Mouse (Mus musculus): ENCODE results near the gene Vash2. TPM values are rescaled to one million over a fixed set of nuclear protein-coding genes. Genes with fewer than 3 reads are reported as not detected.

Vash2 gene
- polyA plus RNA-seq, 1 experiment: 4.7 TPM

GRCm38 (mm10) chr1:190944109-190944760 lies 34.9 kb downstream of the Vash2 start:
- Histone ChIP-seq H3K27ac (ENCODE audit: insufficient read depth, low read length) (no peak overlapping the region), H3K9me3 (replicated peaks; ENCODE audit: control insufficient read depth, insufficient read depth, low read length, poor library complexity, severe bottlenecking) (no peaks in the 10 kb centered on the region)

DNA sequence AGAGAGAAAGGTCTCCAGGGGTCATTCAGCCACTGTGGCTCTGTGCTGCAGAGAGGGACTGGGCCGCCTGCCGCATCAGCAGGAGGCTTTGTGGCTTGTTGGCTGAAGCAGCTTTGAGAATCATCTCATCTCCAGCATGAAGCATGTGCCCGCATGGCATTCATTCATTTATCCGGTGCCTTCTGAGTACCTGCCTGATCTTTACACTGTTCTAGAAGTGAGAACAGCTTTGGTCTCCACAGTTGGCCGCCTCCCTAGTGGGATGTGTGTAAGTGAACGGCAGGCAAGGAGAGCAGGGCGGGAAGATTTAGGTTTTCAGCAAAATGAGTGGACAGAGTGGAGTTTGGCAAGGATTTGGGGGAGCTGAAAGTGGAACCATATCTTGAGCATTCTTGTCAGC lies 39.3 kb downstream of the Vash2 start:
- no peaks in the 10 kb centered on the region for H3K9me3 ChIP-seq (replicated peaks; ENCODE audit: control insufficient read depth, insufficient read depth, low read length, poor library complexity, severe bottlenecking)
- peaks cover 9% of the 10 kb centered on the region for H3K36me3 ChIP-seq (ENCODE audit: control insufficient read depth, insufficient read depth, low read length, poor library complexity, severe bottlenecking)
- no peak for TF ChIP-seq CTCF (IDR thresholded peaks at IDR 0.05; ENCODE audit: low read depth, low read length)
- no peak for TF ChIP-seq EP300 (IDR thresholded peaks at IDR 0.05; ENCODE audit: insufficient read depth, low read depth, low read length)
- no peak for TF ChIP-seq POLR2A (IDR thresholded peaks at IDR 0.05; ENCODE audit: insufficient read depth, low read length)
- no peak overlapping the region for H3K9ac ChIP-seq (ENCODE audit: low read depth, poor library complexity, severe bottlenecking)
- H3K4me1 ChIP-seq (ENCODE audit: control insufficient read depth, insufficient read depth, low read length): no peaks in the 10 kb centered on the region
- no peak overlapping the region for H3K4me3 ChIP-seq (ENCODE audit: low read depth, low read length)
- H3K27me3 ChIP-seq (ENCODE audit: control insufficient read depth, insufficient read depth, low read length, poor library complexity, severe bottlenecking): no peaks in the 10 kb centered on the region
- no peak overlapping the region for H3K27ac ChIP-seq (ENCODE audit: insufficient read depth, low read length)

More at GRCm38 (mm10) chr1:190944109-190944760, 34.9 kb downstream of the Vash2 start:
- peaks cover 4% of the 10 kb centered on the region; the same call in 1 of the 2 replicates for H3K36me3 ChIP-seq (ENCODE audit: control insufficient read depth, insufficient read depth, low read length, poor library complexity, severe bottlenecking)
- peak; percentile 63 for TF ChIP-seq CTCF (IDR thresholded peaks at IDR 0.05; ENCODE audit: low read depth, low read length)
- no peak for TF ChIP-seq POLR2A (IDR thresholded peaks at IDR 0.05; ENCODE audit: insufficient read depth, low read length)
- H3K4me3 ChIP-seq (ENCODE audit: low read depth, low read length): no peak overlapping the region
- H3K27me3 ChIP-seq (ENCODE audit: control insufficient read depth, insufficient read depth, low read length, poor library complexity, severe bottlenecking): no peaks in the 10 kb centered on the region
- H3K4me1 ChIP-seq (ENCODE audit: control insufficient read depth, insufficient read depth, low read length): no peaks in the 10 kb centered on the region
- no peak overlapping the region for H3K9ac ChIP-seq (ENCODE audit: low read depth, poor library complexity, severe bottlenecking)

DNA sequence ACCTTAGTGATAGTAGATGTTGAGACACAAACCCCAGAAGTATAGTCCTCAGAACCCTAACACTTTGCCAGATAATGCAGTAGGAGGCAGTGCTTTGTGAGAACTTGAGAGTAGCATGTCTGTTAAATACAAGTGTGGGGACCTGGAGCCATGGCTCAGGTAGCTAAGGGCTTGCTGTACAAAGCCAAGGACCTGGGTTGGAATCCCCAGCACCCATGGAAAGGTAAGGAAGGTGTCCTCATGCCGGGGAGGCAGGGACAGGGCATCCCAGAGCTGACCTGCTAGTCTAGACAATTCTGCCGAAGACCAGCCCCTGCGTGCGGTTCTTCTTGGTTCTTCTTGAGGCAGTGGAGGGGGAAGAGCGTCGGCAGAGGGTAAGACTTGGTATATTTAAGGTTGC lies 48.9 kb downstream of the Vash2 start:
- Histone ChIP-seq H3K36me3 (ENCODE audit: control insufficient read depth, insufficient read depth, low read length, poor library complexity, severe bottlenecking) (peaks cover 1% of the 10 kb centered on the region; the same call in 1 of the 2 replicates), H3K4me3 (ENCODE audit: low read depth, low read length) (no peak overlapping the region), H3K9ac (ENCODE audit: low read depth, poor library complexity, severe bottlenecking) (no peak overlapping the region), H3K27me3 (ENCODE audit: control insufficient read depth, insufficient read depth, low read length, poor library complexity, severe bottlenecking) (no peaks in the 10 kb centered on the region), H3K9me3 (replicated peaks; ENCODE audit: control insufficient read depth, insufficient read depth, low read length, poor library complexity, severe bottlenecking) (no peaks in the 10 kb centered on the region), H3K27ac (ENCODE audit: insufficient read depth, low read length) (no peak overlapping the region), H3K4me1 (ENCODE audit: control insufficient read depth, insufficient read depth, low read length) (peaks cover 2% of the 10 kb centered on the region)
- TF ChIP-seq CTCF (IDR thresholded peaks at IDR 0.05; ENCODE audit: low read depth, low read length): no peak
- TF ChIP-seq EP300 (IDR thresholded peaks at IDR 0.05; ENCODE audit: insufficient read depth, low read depth, low read length): no peak
- no peak for TF ChIP-seq POLR2A (IDR thresholded peaks at IDR 0.05; ENCODE audit: insufficient read depth, low read length)

DNA sequence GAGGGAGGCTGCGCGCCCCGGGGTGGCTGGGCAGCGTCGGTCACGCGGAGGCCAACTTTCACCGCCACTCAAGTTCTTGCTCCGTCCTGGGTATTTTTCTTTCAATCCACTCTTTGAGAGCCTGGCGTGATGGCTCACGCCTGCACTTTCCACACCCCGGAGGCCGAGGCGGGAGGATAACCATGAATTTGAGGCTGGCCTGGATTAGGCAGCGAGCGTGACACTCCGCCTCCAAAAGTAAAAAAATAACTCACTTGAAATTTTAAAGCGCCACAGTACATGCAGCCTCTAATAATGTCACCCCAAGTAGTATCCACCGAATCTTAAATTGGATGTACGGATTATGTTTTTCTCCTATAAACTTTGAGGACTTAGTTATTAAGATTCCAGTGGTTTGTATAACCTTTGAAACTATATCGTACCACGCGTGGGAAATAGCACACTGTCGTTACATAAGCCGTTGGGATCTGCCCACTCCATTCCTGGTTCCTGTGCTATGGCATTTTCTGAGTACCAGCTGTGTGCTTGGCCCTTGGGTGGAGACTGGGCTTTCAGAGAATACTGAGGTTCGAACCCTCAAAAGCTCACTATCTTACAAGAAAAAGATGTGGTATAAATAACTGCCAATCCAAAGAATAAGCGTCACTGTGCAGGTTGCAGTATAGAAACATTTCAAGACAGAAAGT lies 49.9 kb downstream of the Vash2 start:
- H3K4me3 ChIP-seq (ENCODE audit: low read depth, low read length): peak overlapping the region; percentile 95

DNA sequence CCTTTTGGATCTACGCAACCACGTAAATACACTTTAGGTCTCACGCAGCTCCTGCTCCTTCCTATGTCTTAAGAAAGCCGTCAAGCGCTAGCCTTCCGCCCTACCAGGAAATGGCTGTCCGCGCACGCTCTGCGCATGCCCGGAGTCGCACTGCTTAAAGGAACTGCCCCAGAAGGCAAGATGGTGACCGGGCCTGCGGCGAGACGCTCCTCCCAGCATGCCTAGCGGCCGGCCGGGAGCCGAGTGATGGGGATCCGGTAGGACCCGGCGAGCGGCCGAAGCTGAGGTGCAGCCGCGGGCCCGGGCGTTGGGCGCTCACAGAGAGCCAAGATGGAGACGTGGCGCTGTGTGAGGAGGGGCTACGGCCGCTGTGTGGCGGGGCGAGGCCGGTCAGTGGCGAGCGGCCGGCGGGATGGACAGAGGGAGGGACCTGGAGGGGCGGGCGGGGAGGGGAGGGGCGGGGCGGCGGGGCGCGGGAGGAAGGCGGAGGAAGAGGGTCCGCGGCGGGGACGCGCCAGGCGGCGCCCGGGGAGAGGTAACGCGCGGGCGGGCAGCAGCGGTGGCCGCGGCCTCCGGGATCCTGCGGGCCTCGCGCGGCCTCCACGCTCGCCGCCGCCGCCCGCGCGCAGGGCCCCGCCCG lies 50.6 kb downstream of the Vash2 start:
- Histone ChIP-seq H3K4me1 (ENCODE audit: control insufficient read depth, insufficient read depth, low read length) (peaks cover 2% of the 10 kb centered on the region), H3K9me3 (replicated peaks; ENCODE audit: control insufficient read depth, insufficient read depth, low read length, poor library complexity, severe bottlenecking) (no peaks in the 10 kb centered on the region), H3K27me3 (ENCODE audit: control insufficient read depth, insufficient read depth, low read length, poor library complexity, severe bottlenecking) (no peaks in the 10 kb centered on the region), H3K4me3 (ENCODE audit: low read depth, low read length) (peak overlapping the region; percentile 95), H3K36me3 (ENCODE audit: control insufficient read depth, insufficient read depth, low read length, poor library complexity, severe bottlenecking) (no peaks in the 10 kb centered on the region), H3K9ac (ENCODE audit: low read depth, poor library complexity, severe bottlenecking) (peak overlapping the region; percentile 98), H3K27ac (ENCODE audit: insufficient read depth, low read length) (no peak overlapping the region)
- TF ChIP-seq CTCF (IDR thresholded peaks at IDR 0.05; ENCODE audit: low read depth, low read length) (no peak), EP300 (IDR thresholded peaks at IDR 0.05; ENCODE audit: insufficient read depth, low read depth, low read length) (no peak), POLR2A (IDR thresholded peaks at IDR 0.05; ENCODE audit: insufficient read depth, low read length) (no peak)

More for the DNA sequence above, 49.9 kb downstream of the Vash2 start:
- peaks cover 2% of the 10 kb centered on the region for H3K4me1 ChIP-seq (ENCODE audit: control insufficient read depth, insufficient read depth, low read length)
- no peaks in the 10 kb centered on the region for H3K27me3 ChIP-seq (ENCODE audit: control insufficient read depth, insufficient read depth, low read length, poor library complexity, severe bottlenecking)
- H3K9ac ChIP-seq (ENCODE audit: low read depth, poor library complexity, severe bottlenecking): peak overlapping the region; percentile 98
- TF ChIP-seq POLR2A (IDR thresholded peaks at IDR 0.05; ENCODE audit: insufficient read depth, low read length): no peak
- no peak for TF ChIP-seq CTCF (IDR thresholded peaks at IDR 0.05; ENCODE audit: low read depth, low read length)
- no peak for TF ChIP-seq EP300 (IDR thresholded peaks at IDR 0.05; ENCODE audit: insufficient read depth, low read depth, low read length)
- H3K36me3 ChIP-seq (ENCODE audit: control insufficient read depth, insufficient read depth, low read length, poor library complexity, severe bottlenecking): no peaks in the 10 kb centered on the region
- 0 out of 2 replicates have a peak overlapping the region, but pooled peaks have one; percentile 8 for H3K27ac ChIP-seq (ENCODE audit: insufficient read depth, low read length)
- H3K9me3 ChIP-seq (replicated peaks; ENCODE audit: control insufficient read depth, insufficient read depth, low read length, poor library complexity, severe bottlenecking): no peaks in the 10 kb centered on the region
